Mouse (Mus musculus) cortical plate, adult 2 months (tissue): ENCODE results near the gene Dtx2.

ENCODE experiments used
- CTCF ChIP-seq: fragments of 200-500 bp; IDR thresholded peaks from 2 replicates; pipeline ENCODE4 v1.5.1; 2011; ENCODE audit warnings: mild to moderate bottlenecking, control low read depth, low read length; ENCODE audit not compliant: insufficient read depth; ENCODE audit errors: extremely low read depth
- POLR2A ChIP-seq: fragments of 200-500 bp; IDR thresholded peaks from 2 replicates; pipeline ENCODE4 v1.6.1; 2011; ENCODE audit warnings: mild to moderate bottlenecking, low read length, control low read depth; ENCODE audit not compliant: insufficient read depth; ENCODE audit errors: extremely low read depth

DNA sequence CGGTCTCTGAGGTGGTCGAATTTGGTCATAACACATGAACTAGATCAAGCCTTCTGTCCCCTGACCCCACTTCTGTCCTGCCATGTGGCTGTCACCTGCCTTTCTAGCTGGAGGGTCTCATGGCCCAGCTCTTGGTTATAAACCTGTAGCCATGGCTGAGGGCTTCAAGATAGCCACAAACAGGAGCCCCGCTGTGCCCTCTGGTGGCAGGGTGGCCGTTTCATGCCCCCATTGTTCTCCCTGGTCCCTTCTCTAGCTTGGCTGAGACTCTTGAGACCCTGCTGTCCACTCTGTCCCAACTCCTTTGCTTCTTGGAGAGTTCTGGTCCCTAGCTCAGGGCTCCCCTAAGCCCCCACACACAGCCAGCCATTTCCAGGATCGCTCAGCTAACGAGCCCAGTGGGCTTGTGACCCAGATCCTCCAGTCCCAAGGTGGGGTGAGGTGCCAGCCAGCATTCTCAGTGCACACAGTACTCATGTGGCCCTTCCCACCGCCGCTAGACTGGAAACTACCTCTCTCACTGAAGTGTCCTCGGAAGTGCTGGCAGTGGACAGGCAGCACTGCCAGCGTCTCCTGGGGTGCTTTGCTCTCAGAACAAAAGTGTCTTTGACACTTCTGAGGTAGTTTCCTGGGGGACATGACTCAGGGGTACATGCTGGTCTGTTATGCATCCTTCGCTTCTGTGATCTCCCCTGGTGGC lies 33.2 kb downstream of the Dtx2 start:
- 0 out of 2 replicates have a peak, but pooled peaks have one; percentile 3 for TF ChIP-seq CTCF
- no peak for TF ChIP-seq POLR2A
